8 mouse cellular contexts compared by ENCODE assay signal in the genomic region with DNA sequence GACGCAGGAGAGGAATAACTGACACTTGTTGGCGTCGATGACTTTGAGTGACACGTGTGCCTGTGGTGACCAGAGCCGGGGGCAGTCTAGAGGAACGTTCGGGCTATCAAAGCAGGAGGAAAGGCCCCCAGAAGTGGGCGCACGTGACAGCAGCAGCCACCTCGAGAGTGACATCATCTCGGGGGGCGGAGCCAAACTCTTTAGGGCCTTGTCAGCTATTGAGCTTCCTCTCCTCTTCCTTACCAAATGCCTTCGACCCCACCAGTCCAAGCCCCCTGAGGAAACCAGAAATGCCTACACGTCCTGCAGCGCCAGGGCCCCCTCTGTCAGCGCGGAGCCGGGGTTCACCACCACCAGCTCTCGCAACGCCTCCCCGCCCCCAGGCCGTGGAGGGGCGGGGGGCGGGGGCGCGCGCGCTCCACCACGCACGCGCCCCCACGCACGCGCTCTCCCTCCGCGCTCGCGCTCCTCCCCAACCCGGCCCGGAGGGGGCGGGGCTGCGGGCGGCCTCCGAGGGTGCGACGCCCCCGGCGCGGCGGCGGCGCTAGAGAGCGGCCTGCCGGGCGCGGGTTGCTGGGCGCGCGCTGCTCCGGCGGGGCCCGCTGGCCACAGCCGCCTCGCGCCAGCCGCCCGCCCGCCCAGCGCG. TPM values are rescaled to one million over a fixed set of nuclear protein-coding genes. Genes with fewer than 3 reads are reported as not detected.
DNase-seq lines count a peak whose midpoint lies in the region; ATAC-seq and TF ChIP-seq lines count a peak whose summit lies in the region.

No protein-coding gene starts in this region.

- DNase-seq in 3T3-L1 (ENCODE audit: low read depth, low spot score), result peak; percentile 93
- DNase-seq in embryonic facial prominence, embryonic 14.5 days (ENCODE audit: low spot score), result peak; percentile 95
- DNase-seq in heart, embryonic 10.5 days (ENCODE audit: low spot score), result peak; percentile 97
- peak; percentile 94 for DNase-seq in limb, embryonic 14.5 days (ENCODE audit: low spot score)
- DNase-seq in spleen, adult 2 months (ENCODE audit: low read depth in 1 of 2, low spot score in 2 of 2), result peak; percentile 71 to 76

- peak overlapping the region; percentile 39; the same call in 1 of the 2 replicates for H3K27ac ChIP-seq in bone marrow, adult 2 months (ENCODE audit: control insufficient read depth, insufficient read depth, low read depth, low read length, poor library complexity)
- peak overlapping the region; percentile 89 for H3K27ac ChIP-seq in embryonic facial prominence, embryonic 14.5 days (replicated peaks; ENCODE audit: low read depth, low read length)
- H3K27ac ChIP-seq in heart, embryonic 10.5 days, result peak overlapping the region; percentile 99
- peak overlapping the region; percentile 84 for H3K27ac ChIP-seq in kidney, embryonic 14.5 days (ENCODE audit: low read depth, low read length)
- H3K27ac ChIP-seq in limb, embryonic 14.5 days (replicated peaks; ENCODE audit: low read depth, low read length), result peak overlapping the region; percentile 85
- H3K27ac ChIP-seq in midbrain, embryonic 16.5 days (ENCODE audit: low read length), result peak overlapping the region; percentile 97
- H3K27ac ChIP-seq in spleen, adult 2 months (ENCODE audit: insufficient read depth, low read length), result peak overlapping the region; percentile 37; the same call in 1 of the 2 replicates

- H3K9me3 ChIP-seq in embryonic facial prominence, embryonic 14.5 days (ENCODE audit: control insufficient read depth, low read length), result no peaks in the 10 kb centered on the region
- no peaks in the 10 kb centered on the region for H3K9me3 ChIP-seq in heart, embryonic 10.5 days
- no peaks in the 10 kb centered on the region for H3K9me3 ChIP-seq in kidney, embryonic 14.5 days (ENCODE audit: control insufficient read depth, low read length)
- no peaks in the 10 kb centered on the region for H3K9me3 ChIP-seq in limb, embryonic 14.5 days (ENCODE audit: control insufficient read depth, low read length)
- no peaks in the 10 kb centered on the region for H3K9me3 ChIP-seq in midbrain, embryonic 16.5 days (replicated peaks; ENCODE audit: control insufficient read depth, low read length, poor library complexity, severe bottlenecking)

- H3K4me2 ChIP-seq in embryonic facial prominence, embryonic 14.5 days (ENCODE audit: low read depth, low read length), result peak overlapping the region; percentile 81
- H3K4me2 ChIP-seq in kidney, embryonic 14.5 days (replicated peaks; ENCODE audit: low read depth, low read length), result peak overlapping the region; percentile 93
- H3K4me2 ChIP-seq in limb, embryonic 14.5 days (replicated peaks; ENCODE audit: low read depth, low read length, severe bottlenecking), result peak overlapping the region; percentile 86
- H3K4me2 ChIP-seq in midbrain, embryonic 16.5 days (ENCODE audit: low read length), result peak overlapping the region; percentile 63

- H3K9ac ChIP-seq in embryonic facial prominence, embryonic 14.5 days (ENCODE audit: low read depth, low read length), result peak overlapping the region; percentile 95
- H3K9ac ChIP-seq in kidney, embryonic 14.5 days (ENCODE audit: low read depth, low read length), result peak overlapping the region; percentile 90
- peak overlapping the region; percentile 83 for H3K9ac ChIP-seq in limb, embryonic 14.5 days (ENCODE audit: low read depth, low read length, severe bottlenecking)
- peak overlapping the region; percentile 100 for H3K9ac ChIP-seq in midbrain, embryonic 16.5 days (ENCODE audit: low read depth, low read length)

- H3K4me1 ChIP-seq in bone marrow, adult 2 months (ENCODE audit: control insufficient read depth, insufficient read depth, low read length), result peaks cover 1% of the 10 kb centered on the region
- H3K4me1 ChIP-seq in embryonic facial prominence, embryonic 14.5 days (ENCODE audit: control insufficient read depth, insufficient read depth, low read length), result peaks cover 4% of the 10 kb centered on the region
- peaks cover 15% of the 10 kb centered on the region for H3K4me1 ChIP-seq in heart, embryonic 10.5 days
- peaks cover 4% of the 10 kb centered on the region; the same call in 1 of the 2 replicates for H3K4me1 ChIP-seq in kidney, embryonic 14.5 days (ENCODE audit: control insufficient read depth, insufficient read depth, low read length)
- peaks cover 5% of the 10 kb centered on the region; the same call in 1 of the 2 replicates for H3K4me1 ChIP-seq in limb, embryonic 14.5 days (ENCODE audit: control insufficient read depth, insufficient read depth, low read length)
- H3K4me1 ChIP-seq in midbrain, embryonic 16.5 days (ENCODE audit: control insufficient read depth, insufficient read depth, low read length), result peaks cover 3% of the 10 kb centered on the region
- H3K4me1 ChIP-seq in spleen, adult 2 months (ENCODE audit: control insufficient read depth, insufficient read depth, insufficient read length), result peaks cover 12% of the 10 kb centered on the region; the same call in 1 of the 2 replicates

- no peaks in the 10 kb centered on the region for H3K27me3 ChIP-seq in embryonic facial prominence, embryonic 14.5 days (replicated peaks; ENCODE audit: control insufficient read depth, insufficient read depth, low read length)
- H3K27me3 ChIP-seq in heart, embryonic 10.5 days (ENCODE audit: insufficient read depth, poor library complexity, severe bottlenecking), result no peaks in the 10 kb centered on the region
- H3K27me3 ChIP-seq in kidney, embryonic 14.5 days (ENCODE audit: control insufficient read depth, insufficient read depth, low read length), result no peaks in the 10 kb centered on the region
- no peaks in the 10 kb centered on the region for H3K27me3 ChIP-seq in limb, embryonic 14.5 days (ENCODE audit: control insufficient read depth, insufficient read depth, low read length)
- no peaks in the 10 kb centered on the region for H3K27me3 ChIP-seq in midbrain, embryonic 16.5 days (ENCODE audit: control insufficient read depth, insufficient read depth, low read depth, low read length)
- peaks cover 3% of the 10 kb centered on the region; the same call in 1 of the 2 replicates for H3K27me3 ChIP-seq in spleen, adult 2 months (ENCODE audit: control insufficient read depth, insufficient read depth, low read length)

- TF ChIP-seq CTCF in bone marrow, adult 2 months (IDR thresholded peaks at IDR 0.05; ENCODE audit: control insufficient read depth, insufficient read depth, low read length), result no peak
- no peak for TF ChIP-seq CTCF in spleen, adult 2 months (IDR thresholded peaks at IDR 0.05; ENCODE audit: extremely low read depth, insufficient read depth, insufficient read length, insufficient replicate concordance)

- no peak for TF ChIP-seq POLR2A in bone marrow, adult 2 months (IDR thresholded peaks at IDR 0.05; ENCODE audit: borderline replicate concordance, control insufficient read depth, low read depth, low read length)
- TF ChIP-seq POLR2A in limb, embryonic 14.5 days (IDR thresholded peaks at IDR 0.05; ENCODE audit: borderline replicate concordance, extremely low read depth, insufficient read depth, insufficient read length), result 0 out of 2 replicates have a peak, but pooled peaks have one; percentile 44
- TF ChIP-seq POLR2A in spleen, adult 2 months (IDR thresholded peaks at IDR 0.05; ENCODE audit: low read depth, low read length), result no peak

- H3K4me3 ChIP-seq in bone marrow, adult 2 months (replicated peaks; ENCODE audit: control insufficient read depth, low read depth, low read length), result peak overlapping the region; percentile 56
- H3K4me3 ChIP-seq in embryonic facial prominence, embryonic 14.5 days (ENCODE audit: low read depth, low read length), result peak overlapping the region; percentile 92
- H3K4me3 ChIP-seq in heart, embryonic 10.5 days, result peak overlapping the region; percentile 98
- peak overlapping the region; percentile 93 for H3K4me3 ChIP-seq in kidney, embryonic 14.5 days (ENCODE audit: low read length)
- H3K4me3 ChIP-seq in limb, embryonic 14.5 days (replicated peaks; ENCODE audit: low read length), result peak overlapping the region; percentile 88
- H3K4me3 ChIP-seq in midbrain, embryonic 16.5 days (ENCODE audit: low read depth, low read length), result peak overlapping the region; percentile 96
- H3K4me3 ChIP-seq in spleen, adult 2 months (ENCODE audit: extremely low read depth, insufficient read depth, insufficient read length), result peak overlapping the region; percentile 67

- no peaks in the 10 kb centered on the region for H3K36me3 ChIP-seq in embryonic facial prominence, embryonic 14.5 days (ENCODE audit: control insufficient read depth, insufficient read depth, low read length)
- H3K36me3 ChIP-seq in heart, embryonic 10.5 days, result no peaks in the 10 kb centered on the region
- no peaks in the 10 kb centered on the region for H3K36me3 ChIP-seq in kidney, embryonic 14.5 days (ENCODE audit: control insufficient read depth, insufficient read depth, low read length)
- H3K36me3 ChIP-seq in limb, embryonic 14.5 days (ENCODE audit: control insufficient read depth, insufficient read depth, low read length), result no peaks in the 10 kb centered on the region
- H3K36me3 ChIP-seq in midbrain, embryonic 16.5 days (ENCODE audit: control insufficient read depth, insufficient read depth, low read length), result no peaks in the 10 kb centered on the region
- H3K36me3 ChIP-seq in spleen, adult 2 months (ENCODE audit: control insufficient read depth, insufficient read depth, low read length), result no peaks in the 10 kb centered on the region

- 9% methylated on average over 70 of the region's 70 CpGs for WGBS in bone marrow, adult 2 months
- whole genome bisulfite sequencing in embryonic facial prominence, embryonic 14.5 days, result 0% methylated on average over 16 of the region's 70 CpGs
- 7% methylated on average over 66 of the region's 70 CpGs for WGBS in heart, embryonic 10.5 days
- 1% methylated on average over 55 of the region's 70 CpGs for WGBS in kidney, embryonic 14.5 days
- WGBS in limb, embryonic 14.5 days, result 1% methylated on average over 17 of the region's 70 CpGs
- 0% methylated on average over 30 of the region's 70 CpGs for whole genome bisulfite sequencing in midbrain, embryonic 16.5 days
- WGBS in spleen, adult 2 months, result under 1% methylated on average over 39 of the region's 70 CpGs

- peak; percentile 92 for ATAC-seq in embryonic facial prominence, embryonic 14.5 days (ENCODE audit: low read depth)
- ATAC-seq in kidney, embryonic 14.5 days (ENCODE audit: low FRiP score, low TSS enrichment), result peak; percentile 93
- peak; percentile 92 for ATAC-seq in limb, embryonic 14.5 days (ENCODE audit: low FRiP score, low read depth)
- peak; percentile 91 for ATAC-seq in midbrain, embryonic 16.5 days

RNA-seq across cellular contexts. Expression of gene Tanc2, which starts 0.4 kb away (rescaled TPM):
- 2.1 and 5.7 TPM in 2 replicates for polyA plus RNA-seq in bone marrow, adult 2 months (2011; ENCODE audit: insufficient read depth, insufficient read length, low replicate concordance, missing spikeins)
- polyA plus RNA-seq in embryonic facial prominence, embryonic 14.5 days (2014; fragmentation: Nextera tagmentation; extraction: Ambion mirVana), result 13.7 and 14.4 TPM in 2 replicates
- 16.4 and 17.1 TPM in 2 replicates for polyA plus RNA-seq in heart, embryonic 10.5 days (2016; fragmentation: Nextera tagmentation; extraction: Ambion mirVana)
- polyA plus RNA-seq in kidney, embryonic 14.5 days (2014; fragmentation: Nextera tagmentation; extraction: Ambion mirVana), result 9.1 and 10.7 TPM in 2 replicates
- polyA plus RNA-seq in limb, embryonic 14.5 days (2012; rRNA removed), result 11.2 and 13.8 TPM in 2 replicates
- polyA plus RNA-seq in limb, embryonic 14.5 days (2014; fragmentation: Nextera tagmentation; extraction: Ambion mirVana), result 13.0 and 13.2 TPM in 2 replicates
- polyA plus RNA-seq in midbrain, embryonic 16.5 days (2015; fragmentation: Nextera tagmentation; extraction: Ambion mirVana), result 44.9 and 45.8 TPM in 2 replicates
- polyA plus RNA-seq in spleen, adult 2 months (2012; rRNA removed), result 1.3 and 1.8 TPM in 2 replicates

Comparison
In these comparisons a context has a peak if more than half of its experiments do, and no peak if none do; other contexts are left out.
1. Peak in every context shown above with its lines: DNase-seq, ATAC-seq, H3K4me3 ChIP-seq and H3K27ac ChIP-seq.
2. H3K27ac ChIP-seq: peak in every context shown above with its lines; median percentile 99 in heart, embryonic 10.5 days; 97 in midbrain, embryonic 16.5 days; 89 in embryonic facial prominence, embryonic 14.5 days; 85 in limb, embryonic 14.5 days; 84 in kidney, embryonic 14.5 days; 39 in bone marrow, adult 2 months; 37 in spleen, adult 2 months.